In genomic region chr14:21989291-21989913, GRCm38 (mm10) we compare ENCODE assay signal across 8 mouse cellular contexts. TPM values are rescaled to one million over a fixed set of nuclear protein-coding genes. Genes with fewer than 3 reads are reported as not detected.
A peak's percentile ranks its signal among the peaks of the same experiment; 100 is the strongest.
DNase-seq lines count a peak whose midpoint lies in the region; ATAC-seq lines count a peak whose summit lies in the region.

Gene Zfp503, minus strand, starts transcription at chr14:21989601.

- H3K27ac ChIP-seq in hindbrain, embryonic 16.5 days (ENCODE audit: low read depth, low read length), result peak within 1 kb of the TSS; percentile 71
- H3K27ac ChIP-seq in liver, embryonic 12.5 days, result no peak within 1 kb of the TSS
- H3K27ac ChIP-seq in neural tube, embryonic 11.5 days (ENCODE audit: low read depth, low read length), result peak within 1 kb of the TSS; percentile 93

- ATAC-seq in hindbrain, embryonic 16.5 days, result no peak; the same call in 1 of the 2 replicates
- 0 out of 2 replicates have a peak, but pooled peaks have one; percentile 23 for ATAC-seq in liver, embryonic 12.5 days
- peak; percentile 22; the same call in 1 of the 2 replicates for ATAC-seq in neural tube, embryonic 11.5 days (ENCODE audit: insufficient read depth, low FRiP score, low TSS enrichment)

- H3K9ac ChIP-seq in hindbrain, embryonic 16.5 days (ENCODE audit: low read depth, low read length), result peak within 1 kb of the TSS; percentile 47
- H3K9ac ChIP-seq in liver, embryonic 12.5 days, result no peak within 1 kb of the TSS
- H3K9ac ChIP-seq in neural tube, embryonic 11.5 days (ENCODE audit: low read length), result peak within 1 kb of the TSS; percentile 76

- peaks cover 42% of the 10 kb centered on the region for H3K4me1 ChIP-seq in hindbrain, embryonic 16.5 days (ENCODE audit: control insufficient read depth, insufficient read depth, low read depth, low read length)
- H3K4me1 ChIP-seq in liver, embryonic 12.5 days, result peaks cover 39% of the 10 kb centered on the region
- peaks cover 28% of the 10 kb centered on the region for H3K4me1 ChIP-seq in neural tube, embryonic 11.5 days (ENCODE audit: control insufficient read depth, insufficient read depth, low read length)

- H3K4me2 ChIP-seq in hindbrain, embryonic 16.5 days (ENCODE audit: low read length), result peak within 1 kb of the TSS; percentile 84
- peak within 1 kb of the TSS; percentile 69 for H3K4me2 ChIP-seq in liver, embryonic 12.5 days
- peak within 1 kb of the TSS; percentile 83 for H3K4me2 ChIP-seq in neural tube, embryonic 11.5 days (ENCODE audit: low read depth)

- H3K9me3 ChIP-seq in hindbrain, embryonic 16.5 days (ENCODE audit: control insufficient read depth, low read length), result no peaks in the 10 kb centered on the region
- H3K9me3 ChIP-seq in liver, embryonic 12.5 days (replicated peaks), result no peaks in the 10 kb centered on the region
- H3K9me3 ChIP-seq in neural tube, embryonic 11.5 days (ENCODE audit: control insufficient read depth, low read length), result no peaks in the 10 kb centered on the region

- no peaks in the 10 kb centered on the region for H3K36me3 ChIP-seq in hindbrain, embryonic 16.5 days (ENCODE audit: control insufficient read depth, insufficient read depth, low read length)
- 0 out of 2 replicates have a peak, but pooled peaks cover 5% of the 10 kb centered on the region for H3K36me3 ChIP-seq in liver, embryonic 12.5 days
- H3K36me3 ChIP-seq in neural tube, embryonic 11.5 days (ENCODE audit: control insufficient read depth, insufficient read depth, low read length), result peaks cover 13% of the 10 kb centered on the region

- H3K4me3 ChIP-seq in hindbrain, embryonic 16.5 days (ENCODE audit: low read length), result peak within 1 kb of the TSS; percentile 75
- peak within 1 kb of the TSS; percentile 60 for H3K4me3 ChIP-seq in liver, embryonic 12.5 days
- H3K4me3 ChIP-seq in neural tube, embryonic 11.5 days (ENCODE audit: low read depth, low read length), result peak within 1 kb of the TSS; percentile 88

- WGBS in hindbrain, embryonic 16.5 days, result under 1% methylated on average over 36 of the region's 37 CpGs
- 4% methylated on average over 36 of the region's 37 CpGs for WGBS in liver, embryonic 12.5 days (ENCODE audit: insufficient replicate concordance)
- under 1% methylated on average over 37 of the region's 37 CpGs for WGBS in neural tube, embryonic 11.5 days

- peaks cover 14% of the 10 kb centered on the region for H3K27me3 ChIP-seq in hindbrain, embryonic 16.5 days (replicated peaks; ENCODE audit: control insufficient read depth, insufficient read depth, low read length)
- H3K27me3 ChIP-seq in liver, embryonic 12.5 days (replicated peaks), result peaks cover 100% of the 10 kb centered on the region
- no peaks in the 10 kb centered on the region for H3K27me3 ChIP-seq in neural tube, embryonic 11.5 days (ENCODE audit: control insufficient read depth, insufficient read depth, low read length)

- peak; percentile 65 for DNase-seq in MN1 (ENCODE audit: low spot score)
- DNase-seq in adrenal gland, postnatal 25 days, result peak; percentile 63
- DNase-seq in gastrocnemius, adult 18-20 months (ENCODE audit: low spot score), result peak; percentile 50
- DNase-seq in neural tube, embryonic 11.5 days (ENCODE audit: low spot score), result peak; percentile 85
- DNase-seq in yolk sac, embryonic 10.5 days (ENCODE audit: low spot score), result peak; percentile 58
- no peak for DNase-seq in frontal cortex, adult 2 months (ENCODE audit: extremely low spot score in 1 of 2, low spot score in 1 of 2)

RNA-seq across cellular contexts. Expression of gene Zfp503, which starts in this region (rescaled TPM):
- 27.5 and 33.3 TPM in 2 replicates for total RNA-seq in adrenal gland, postnatal 25 days (2021)
- total RNA-seq in gastrocnemius, adult 18-20 months (2021), result 1 to 10 TPM; 4.7 to 7.6 TPM
- polyA plus RNA-seq in hindbrain, embryonic 16.5 days (2015; fragmentation: Nextera tagmentation; extraction: Ambion mirVana), result 8.0 and 9.9 TPM in 2 replicates
- polyA plus RNA-seq in liver, embryonic 12.5 days (2016; fragmentation: Nextera tagmentation; extraction: Ambion mirVana), result 2.8 and 4.0 TPM in 2 replicates
- 13.3 and 17.1 TPM in 2 replicates for polyA plus RNA-seq in neural tube, embryonic 11.5 days (2014; fragmentation: Nextera tagmentation; extraction: Ambion mirVana)
- 1.2 and 1.4 TPM in 2 replicates for polyA plus RNA-seq in frontal cortex, adult 2 months (2012; rRNA removed)

Comparison
In these comparisons a context has a peak if more than half of its experiments do, and no peak if none do; other contexts are left out.
1. DNase-seq: peak in MN1 (single experiment), adrenal gland, postnatal 25 days (single experiment), gastrocnemius, adult 18-20 months (single experiment), neural tube, embryonic 11.5 days (single experiment) and yolk sac, embryonic 10.5 days (single experiment); none in frontal cortex, adult 2 months (0 of 2).
2. Peak in every context shown above with its lines, with median percentiles within 50 percentile points of each other: H3K4me2 ChIP-seq and H3K4me3 ChIP-seq.